Mouse (Mus musculus) left cerebral cortex, adult 6 months (tissue): ENCODE measurements around the gene Prl8a9. TPM values are rescaled to one million over a fixed set of nuclear protein-coding genes. Genes with fewer than 3 reads are reported as not detected.

ENCODE experiments used
- long read RNA-seq, 2 experiments: library from polyadenylated mRNA; unstranded; transcript quantifications; one replicate each; pipeline ENCODE4 v2.0.0; 2019 to 2020
- polyA plus RNA-seq: library from polyadenylated mRNA; unstranded; fragments of <200 nt; fragmentation: Nextera tagmentation; gene quantifications from 2 replicates; pipeline ENCODE4 v1.2.3, GENCODE M21; 2021

Gene Prl8a9
- not detected in 2 replicates for polyA plus RNA-seq
- long read RNA-seq, experiment 1 = 0 reads
- long read RNA-seq, experiment 2 = 0 reads

DNA sequence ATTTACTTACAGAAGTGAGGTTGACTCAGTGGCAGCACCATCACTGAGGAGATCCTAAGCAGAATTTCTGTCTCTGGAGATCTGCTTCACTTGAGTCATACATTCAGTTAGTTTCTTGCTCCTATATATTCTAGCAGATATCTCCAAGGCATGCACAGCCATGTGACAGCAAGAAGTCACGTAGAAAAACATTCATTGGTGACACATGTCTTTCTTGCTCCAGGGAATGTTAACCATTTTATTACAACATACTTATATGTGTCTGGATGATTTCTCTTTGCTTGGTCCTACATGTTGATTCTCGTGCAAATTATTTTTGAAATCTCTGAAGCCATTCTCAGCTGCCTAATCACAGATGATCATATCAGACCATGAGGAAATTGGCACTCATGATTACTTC, at the start of gene Prl8a9:
Prl8a9 (minus strand) TSS at position 101 of the 400 bp plus-strand sequence.

DNA sequence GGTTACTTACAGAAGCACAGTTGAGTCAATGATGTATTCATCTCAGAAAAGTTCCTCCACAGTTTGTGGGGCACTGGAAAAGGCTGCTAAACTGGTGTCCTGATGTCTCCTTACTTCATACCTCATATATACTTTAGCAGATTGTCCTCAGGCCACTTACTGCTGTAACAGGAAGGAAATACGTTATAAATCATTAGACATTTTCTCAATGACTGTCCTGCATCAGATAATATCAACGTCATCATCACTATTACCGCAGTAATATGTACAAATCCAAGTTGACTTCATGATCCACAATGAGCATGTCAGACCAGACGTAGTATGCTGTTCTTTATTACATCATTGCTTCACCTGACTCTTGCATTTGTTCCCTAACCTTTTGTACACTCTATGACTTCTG, 46.1 kb upstream of the Prl8a9 start, which contains the start of gene Prl7b1:
Prl7b1 (minus strand) TSS at position 101 of the 400 bp plus-strand sequence.

DNA sequence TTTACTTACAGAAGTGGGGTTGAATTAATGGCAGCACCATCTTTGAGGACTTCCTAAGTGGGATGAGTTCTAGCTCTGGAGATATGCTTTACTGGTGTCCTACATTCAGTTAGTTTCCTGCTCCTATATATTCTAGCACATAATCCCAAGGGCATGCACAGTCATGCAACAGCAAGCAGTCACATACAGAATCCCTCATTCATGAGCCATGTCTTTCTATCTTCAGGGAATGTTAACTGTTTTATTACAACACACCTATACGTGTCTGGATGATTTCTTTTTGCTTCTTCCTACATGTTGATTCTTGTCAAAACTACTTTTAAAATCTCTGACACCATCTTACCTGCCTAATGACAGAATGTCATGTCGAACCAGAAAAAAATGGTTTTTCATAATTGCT, 17.7 kb upstream of the Prl8a9 start, which contains the start of gene Prl8a1:
Prl8a1 (minus strand) TSS at position 101 of the 400 bp plus-strand sequence.

DNA sequence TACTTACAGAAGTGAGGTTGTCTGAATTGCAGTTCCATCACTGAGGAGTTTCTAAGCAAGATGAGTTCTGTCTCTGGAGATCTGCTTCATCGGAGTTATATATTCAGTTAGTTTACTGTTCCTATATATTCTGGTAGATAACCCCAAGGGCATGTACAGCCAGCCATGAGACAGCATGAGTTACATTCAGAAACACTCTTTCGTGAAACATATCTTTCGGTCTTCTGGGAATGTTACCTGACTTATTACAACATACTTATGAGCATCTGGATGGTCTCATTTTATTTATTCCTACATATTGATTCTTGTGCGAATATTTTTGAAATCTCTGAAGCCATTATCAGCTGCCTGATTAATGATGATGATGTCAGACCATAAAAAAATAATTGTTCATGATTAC, 51.3 kb downstream of the Prl8a9 start, which contains the start of gene Prl8a8:
Prl8a8 (minus strand) TSS at position 101 of the 400 bp plus-strand sequence.

Other genes starting within 250 kb of the Prl8a9 start
- gene Prl8a2, start 218.9 kb downstream of the Prl8a9 start, polyA plus RNA-seq = not detected in 2 replicates
- not detected in 2 replicates for gene Prl2b1, start 173.8 kb downstream of the Prl8a9 start, polyA plus RNA-seq
- not detected in 2 replicates for gene Prl8a6, start 125.9 kb downstream of the Prl8a9 start, polyA plus RNA-seq
- not detected in 2 replicates for gene Prl8a8, start 51.4 kb downstream of the Prl8a9 start, polyA plus RNA-seq
- gene Prl8a1, start 17.6 kb upstream of the Prl8a9 start, polyA plus RNA-seq = not detected in 2 replicates
- not detected in 2 replicates for gene Prl7b1, start 46.0 kb upstream of the Prl8a9 start, polyA plus RNA-seq
- gene Prl7a1, start 77.9 kb upstream of the Prl8a9 start, polyA plus RNA-seq = not detected in 2 replicates
- gene Prl7a2, start 103.4 kb upstream of the Prl8a9 start, polyA plus RNA-seq = not detected in 2 replicates
- gene Prl7d1, start 152.1 kb upstream of the Prl8a9 start, polyA plus RNA-seq = not detected in 2 replicates
- gene Prl7c1, start 216.2 kb upstream of the Prl8a9 start, polyA plus RNA-seq = not detected in 2 replicates
- gene Prl2a1, start 237.0 kb upstream of the Prl8a9 start, polyA plus RNA-seq = not detected in 2 replicates